Mouse (Mus musculus): ENCODE results near the gene Gm20388.

GRCm38 (mm10) chr8:123914635-123915034 is 4004.0 kb downstream of the Gm20388 start:
- TF ChIP-seq ZNF384 (IDR thresholded peaks at IDR 0.05; ENCODE audit: low read depth, low read length) (no peak), MAFK (IDR thresholded peaks at IDR 0.05; ENCODE audit: insufficient read depth, low read depth, low read length) (no peak)
